Mouse (Mus musculus): ENCODE data around the gene Cradd. TPM values are rescaled to one million over a fixed set of nuclear protein-coding genes. Genes with fewer than 3 reads are reported as not detected.

Gene Cradd
- total RNA-seq (2021), result 10 to 100 TPM; 12.1 to 14.3 TPM
- long read RNA-seq, experiment 1, transcript Cradd-201 (3 exons, 1,661 nt), result major isoform, 8 of 18 reads
- long read RNA-seq, experiment 1, partial matches to known transcripts, result 1 of 18 reads
- long read RNA-seq, experiment 1, other reads (novel, unspliced or antisense), result 6 of 18 reads
- long read RNA-seq, experiment 2, transcript Cradd-201 (3 exons, 1,661 nt), result major isoform, 13 of 17 reads
- long read RNA-seq, experiment 2, partial matches to known transcripts, result 0 of 17 reads
- long read RNA-seq, experiment 2, other reads (novel, unspliced or antisense), result 4 of 17 reads

- DNase-seq, result peak; percentile 68
These were observed at the start of gene Cradd for GRCm38 (mm10) chr10:95323393-95324277. TSS of gene Cradd (minus strand) at chr10:95324133.

GRCm38 (mm10) chr10:95373340-95373739, 49.4 kb upstream of the Cradd start:
- DNase-seq, result no peak

DNA sequence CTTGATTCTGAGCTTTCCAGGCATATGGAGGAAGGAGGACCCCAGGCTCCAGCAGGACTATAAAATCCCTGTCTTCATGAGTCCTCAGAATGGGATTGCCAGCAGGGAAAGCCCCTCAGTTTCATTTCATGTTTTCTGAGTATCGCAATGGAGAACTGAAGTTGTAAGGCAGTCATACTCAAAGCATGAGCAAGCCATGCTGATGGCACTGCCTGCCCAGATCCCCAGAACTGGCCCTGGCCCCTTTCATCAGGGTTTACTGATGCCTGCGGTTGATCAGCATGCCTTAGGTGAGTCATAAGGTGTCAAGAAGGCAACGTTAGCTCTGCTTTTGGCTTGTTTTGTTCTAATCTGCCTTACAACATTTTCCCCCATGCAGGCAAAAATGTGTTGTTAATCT, 48.0 kb upstream of the Cradd start:
- no peak for DNase-seq

GRCm38 (mm10) chr10:95369190-95369589, 45.3 kb upstream of the Cradd start:
- no peak for DNase-seq

DNA sequence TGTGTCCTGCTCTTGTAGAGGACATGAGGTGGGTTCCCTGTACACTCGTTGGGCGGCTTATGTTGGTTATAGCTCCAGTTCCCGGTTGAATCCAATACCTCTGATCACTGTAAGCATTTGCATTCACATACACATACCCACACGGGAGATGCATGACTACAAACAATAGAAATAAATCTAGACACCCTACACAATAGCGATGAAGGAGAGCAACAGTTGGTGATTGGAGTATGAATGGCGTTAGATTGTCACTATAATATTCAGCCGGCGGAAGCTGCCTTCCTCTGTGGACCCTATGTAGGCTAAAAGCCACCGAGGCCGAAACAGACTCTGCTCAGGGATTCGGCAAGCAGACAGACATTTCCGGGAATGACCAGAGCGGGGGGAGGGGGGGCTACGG, 44.2 kb upstream of the Cradd start:
- no peak for DNase-seq

DNA sequence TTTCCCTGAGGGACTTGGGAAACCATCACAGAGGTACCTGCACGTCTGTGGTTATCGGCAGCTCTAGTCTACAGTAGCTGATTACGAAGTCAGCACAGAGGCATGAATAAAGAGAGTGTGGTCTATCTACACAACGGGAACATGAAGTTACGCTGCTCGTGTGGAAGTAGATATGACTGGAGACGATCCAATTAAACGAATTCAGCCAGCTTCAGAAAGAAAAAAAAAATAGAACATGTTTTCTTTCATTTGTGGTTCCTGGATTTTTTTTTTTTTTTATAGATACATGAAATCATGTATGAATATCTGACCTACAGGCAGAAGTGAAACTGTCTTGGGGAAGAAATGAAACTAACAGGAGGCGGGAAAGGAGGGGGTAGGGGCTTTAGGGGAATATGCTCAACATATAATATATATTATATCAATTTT, 43.7 kb upstream of the Cradd start:
- no peak for DNase-seq

- no peak for DNase-seq
These were observed 43.3 kb upstream of the Cradd start for GRCm38 (mm10) chr10:95367241-95367640.

DNA sequence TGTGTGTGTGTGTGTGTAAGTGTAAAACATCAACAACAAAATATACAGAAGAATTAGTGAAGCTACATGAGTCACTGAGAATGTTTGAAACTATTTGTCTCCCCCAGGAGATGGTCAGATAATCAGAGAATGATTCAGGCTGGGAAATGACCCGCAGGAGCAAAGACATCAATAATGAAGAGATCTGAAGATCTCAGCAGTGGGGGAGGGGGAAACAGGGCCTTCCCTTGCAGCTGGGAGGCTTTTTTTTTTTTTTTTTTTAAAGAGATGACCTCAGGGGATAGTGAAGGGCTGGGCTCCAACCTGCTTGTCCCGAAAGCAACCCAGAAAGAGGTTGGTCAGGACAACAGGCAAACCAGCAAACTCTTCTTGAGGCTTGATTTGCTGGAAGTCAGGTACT, 38.4 kb upstream of the Cradd start:
- DNase-seq, result peak; percentile 11

DNA sequence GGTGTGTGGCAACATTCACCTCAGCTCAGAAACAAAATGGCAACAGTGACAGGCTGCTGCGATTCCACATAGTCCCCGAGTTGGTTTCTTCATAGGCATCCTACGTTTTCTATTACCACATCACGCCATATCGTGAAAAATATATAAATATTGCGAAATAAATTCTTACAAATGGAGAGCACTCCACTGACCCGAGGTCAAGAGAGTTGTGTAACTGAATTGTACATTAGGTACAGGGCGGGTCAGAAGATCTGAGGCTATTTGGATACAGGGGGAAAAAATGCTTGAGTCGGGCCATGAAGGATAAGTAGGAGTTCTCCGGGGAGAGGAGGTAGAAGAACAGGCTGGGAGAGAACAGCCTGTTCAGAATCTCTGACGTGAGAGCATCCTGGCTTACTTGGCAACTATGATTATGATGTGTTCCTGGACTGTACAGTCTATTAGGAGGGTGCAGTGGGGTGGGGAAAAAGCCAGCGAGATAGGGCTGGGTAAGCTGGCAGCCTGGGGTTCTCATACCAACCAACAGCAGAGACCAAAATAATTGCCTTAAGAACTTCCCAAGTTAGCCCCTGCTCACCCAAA, 37.4 kb upstream of the Cradd start:
- DNase-seq, result no peak

- DNase-seq, result no peak
These were observed 36.1 kb upstream of the Cradd start for GRCm38 (mm10) chr10:95360048-95360447.

- DNase-seq, result no peak
These were observed 33.8 kb upstream of the Cradd start for GRCm38 (mm10) chr10:95357721-95358120.

DNA sequence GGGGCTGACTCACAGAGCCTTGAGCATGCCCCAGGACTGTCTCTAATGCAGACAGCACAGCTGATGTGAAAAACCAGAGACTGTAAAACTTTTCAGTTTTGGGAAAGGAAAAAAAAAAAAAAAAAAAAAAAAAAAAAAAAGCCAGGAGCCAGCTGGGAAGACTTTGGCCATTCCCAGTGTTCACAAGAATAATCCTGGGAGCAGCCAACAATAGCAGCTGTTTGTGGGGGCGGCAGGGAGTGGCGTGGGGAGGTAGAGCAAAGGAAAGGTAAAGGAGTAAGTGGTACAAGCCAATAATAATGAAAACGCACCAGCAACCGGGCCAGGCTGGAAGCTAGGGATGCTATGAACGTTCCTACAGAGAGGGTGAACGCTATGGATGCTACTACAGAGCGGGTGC, 32.8 kb upstream of the Cradd start:
- DNase-seq, result no peak

GRCm38 (mm10) chr10:95355678-95356268, 31.8 kb upstream of the Cradd start:
- DNase-seq, result peak; percentile 6

DNA sequence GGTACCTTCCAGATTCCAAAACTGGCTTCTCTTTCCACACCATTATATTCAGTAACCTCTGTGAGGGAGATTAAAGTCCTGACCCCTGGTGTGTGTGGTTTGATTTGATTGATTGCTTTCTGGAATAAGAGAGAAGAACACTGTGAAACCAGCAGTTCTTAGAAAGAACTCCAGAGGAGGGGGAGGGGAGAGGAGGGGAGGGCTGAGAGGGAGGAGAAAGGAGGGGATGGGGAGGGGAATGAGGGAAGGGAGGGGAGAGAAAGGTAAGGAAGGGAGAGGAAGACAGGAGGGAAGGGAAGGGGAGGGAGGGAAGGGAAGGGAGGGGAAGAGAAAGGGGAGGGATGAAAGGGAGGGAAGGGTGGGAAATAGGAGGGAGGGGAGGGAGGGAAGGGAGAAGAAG, 30.7 kb upstream of the Cradd start:
- DNase-seq, result no peak

GRCm38 (mm10) chr10:95354047-95354446, 30.1 kb upstream of the Cradd start:
- no peak for DNase-seq

DNA sequence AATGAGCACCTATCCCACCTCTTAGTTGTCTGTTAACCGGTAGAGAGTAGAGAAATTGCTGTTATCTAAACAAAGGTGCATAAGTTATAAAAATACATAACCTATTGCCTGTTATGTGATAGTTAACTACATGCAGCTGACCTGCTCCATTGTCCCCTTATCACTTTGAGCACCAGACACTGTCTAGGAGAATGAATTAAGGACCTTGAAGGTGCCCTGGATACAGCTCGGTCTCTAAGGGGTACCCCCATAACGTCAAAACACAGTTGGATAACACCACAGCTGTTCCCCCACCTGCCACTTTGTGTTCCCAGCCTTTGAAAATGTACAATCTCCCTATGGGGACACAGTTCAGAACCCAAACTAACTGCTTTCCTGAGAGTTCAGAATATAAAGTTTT, 24.5 kb upstream of the Cradd start:
- DNase-seq, result no peak

GRCm38 (mm10) chr10:95347776-95348175, 23.8 kb upstream of the Cradd start:
- no peak for DNase-seq

- DNase-seq, result no peak
These were observed 19.1 kb upstream of the Cradd start for GRCm38 (mm10) chr10:95342833-95343590.

- DNase-seq, result no peak
These were observed 16.7 kb upstream of the Cradd start for GRCm38 (mm10) chr10:95340676-95341075.

DNA sequence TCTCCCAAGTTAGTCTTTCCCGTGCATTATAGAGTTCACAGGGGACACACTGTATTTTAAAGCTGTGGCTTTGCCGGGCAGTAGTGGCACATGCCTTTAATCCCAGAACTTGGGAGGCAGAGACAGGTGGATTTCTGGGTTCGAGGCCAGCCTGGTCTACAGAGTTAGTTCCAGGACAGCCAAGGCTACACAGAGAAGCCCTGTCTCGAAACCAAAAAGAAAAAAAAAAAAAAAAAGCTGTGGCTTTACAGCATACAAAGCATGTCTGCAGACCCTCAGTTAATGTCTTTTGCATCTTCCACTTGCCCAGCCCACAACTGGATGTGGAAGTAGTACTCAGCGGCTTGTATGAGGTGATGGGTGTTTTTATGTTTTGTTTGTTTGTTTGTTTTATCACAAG, 13.7 kb upstream of the Cradd start:
- DNase-seq, result no peak

- no peak for DNase-seq
These were observed 13.0 kb upstream of the Cradd start for GRCm38 (mm10) chr10:95336781-95337544.
